Comparison of ENCODE assay signal across 11 mouse cellular contexts in the genomic region with DNA sequence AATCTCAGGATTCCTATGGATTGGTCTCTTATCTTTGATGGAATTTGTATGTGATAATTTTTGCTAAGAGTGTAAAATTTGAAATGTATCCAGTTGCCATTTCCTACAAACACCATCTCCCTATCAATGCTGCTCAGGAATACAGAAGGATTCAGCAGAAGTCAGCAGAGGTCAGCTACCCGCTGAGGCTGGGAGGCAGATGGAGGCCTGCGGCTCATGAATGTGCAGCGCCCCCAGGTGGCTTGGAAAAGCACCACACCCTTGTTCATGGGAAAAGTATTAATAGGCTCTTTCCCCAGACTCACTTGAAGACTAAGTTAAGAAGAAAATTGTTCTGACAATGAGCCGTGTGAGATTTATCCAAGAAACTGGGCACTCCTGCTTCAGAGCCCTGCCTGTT.
A peak's percentile ranks its signal among the peaks of the same experiment; 100 is the strongest.
DNase-seq lines count a peak whose midpoint lies in the region; ATAC-seq and TF ChIP-seq lines count a peak whose summit lies in the region.
"Had no signal": no experiment of that assay in that cellular context is flagged by ENCODE, and none has a peak within 500 bp of the region (broad histone marks: within the 10 kb centered on the region; RNA-seq: fewer than 3 reads in every experiment).

No protein-coding gene starts in this region.

- DNase-seq in forebrain, embryonic 11.5 days (ENCODE audit: low spot score), result peak; percentile 54
- peak; percentile 13 for DNase-seq in left cerebral cortex, postnatal 4 days
- DNase-seq in left cerebral cortex, adult 18-20 months (ENCODE audit: low spot score in 2 of 2), result no peak
- DNase-seq in Patski (ENCODE audit: low read depth, low spot score), result no peak
- DNase-seq in lung, postnatal 14 days, result peak; percentile 26
- no peak for DNase-seq in c-Kit-positive CD71-positive TER-119-positive erythroid progenitor cells, embryonic 14.5 days (ENCODE audit: low spot score)
- DNase-seq: thymus, postnatal 14 days had no signal

- 32% methylated on average over 4 of the region's 4 CpGs for WGBS in forebrain, embryonic 11.5 days
- WGBS in forebrain, embryonic 12.5 days, result 25% methylated on average over 4 of the region's 4 CpGs

- no peak overlapping the region for H3K9ac ChIP-seq in forebrain, embryonic 11.5 days (ENCODE audit: low read length)
- H3K9ac ChIP-seq in forebrain, embryonic 12.5 days, result no peak overlapping the region
- H3K9ac ChIP-seq: heart, embryonic 13.5 days had no signal

- in situ Hi-C loops in Patski (cut with MboI; ENCODE audit: low pct_unique_long_range_greater_than_20kb), result no loop called here

- no peaks in the 10 kb centered on the region for H3K36me3 ChIP-seq in forebrain, embryonic 11.5 days (ENCODE audit: control insufficient read depth, insufficient read depth, low read length)
- H3K36me3 ChIP-seq in forebrain, embryonic 12.5 days (replicated peaks), result no peaks in the 10 kb centered on the region
- H3K36me3 ChIP-seq: heart, embryonic 13.5 days had no signal

- intact Hi-C loops in left cerebral cortex, postnatal 4 days (cut with DNase I), result no loop called here

- no peak overlapping the region for H3K4me3 ChIP-seq in forebrain, embryonic 11.5 days (ENCODE audit: low read depth, low read length)
- no peak overlapping the region for H3K4me3 ChIP-seq in forebrain, embryonic 12.5 days (replicated peaks)
- H3K4me3 ChIP-seq: erythroblast, embryonic 14.5 days; heart, embryonic 13.5 days had no signal

- POLR2A ChIA-PET in Patski (lab: Charles Lee), result no interaction called here

- no peaks in the 10 kb centered on the region for H3K9me3 ChIP-seq in forebrain, embryonic 11.5 days (ENCODE audit: control insufficient read depth, low read length)
- no peaks in the 10 kb centered on the region for H3K9me3 ChIP-seq in forebrain, embryonic 12.5 days
- H3K9me3 ChIP-seq: heart, embryonic 13.5 days had no signal

- TF ChIP-seq CTCF in Patski (IDR thresholded peaks at IDR 0.05), result peak; percentile 66

- no peaks in the 10 kb centered on the region for H3K4me1 ChIP-seq in forebrain, embryonic 11.5 days (replicated peaks; ENCODE audit: control insufficient read depth, insufficient read depth, low read length)
- H3K4me1 ChIP-seq in forebrain, embryonic 12.5 days, result no peaks in the 10 kb centered on the region
- H3K4me1 ChIP-seq: heart, embryonic 13.5 days had no signal

- H3K27ac ChIP-seq in forebrain, embryonic 11.5 days (ENCODE audit: low read depth, low read length), result no peak overlapping the region
- H3K27ac ChIP-seq in forebrain, embryonic 12.5 days, result no peak overlapping the region
- H3K27ac ChIP-seq: heart, embryonic 13.5 days had no signal

- CTCF ChIA-PET in Patski (lab: Charles Lee), result no interaction called here

- H3K27me3 ChIP-seq in forebrain, embryonic 11.5 days (ENCODE audit: control insufficient read depth, insufficient read depth, low read length), result no peaks in the 10 kb centered on the region
- no peaks in the 10 kb centered on the region for H3K27me3 ChIP-seq in forebrain, embryonic 12.5 days
- no peaks in the 10 kb centered on the region for H3K27me3 ChIP-seq in Patski
- H3K27me3 ChIP-seq: heart, embryonic 13.5 days had no signal

- no peak overlapping the region for H3K4me2 ChIP-seq in forebrain, embryonic 11.5 days (ENCODE audit: low read depth, low read length, severe bottlenecking)
- no peak overlapping the region for H3K4me2 ChIP-seq in forebrain, embryonic 12.5 days
- H3K4me2 ChIP-seq: heart, embryonic 13.5 days had no signal

- ATAC-seq in forebrain, embryonic 11.5 days (replicated peaks; ENCODE audit: low FRiP score), result no peak
- no peak for ATAC-seq in forebrain, embryonic 12.5 days (ENCODE audit: low FRiP score)
- ATAC-seq in Patski, result no peak
- no peak for ATAC-seq in monocyte, adult 5-6 weeks (replicated peaks; ENCODE audit: insufficient number of reproducible peaks, low FRiP score, low TSS enrichment, poor library complexity, severe bottlenecking)

Comparison
In these comparisons a context has a peak if more than half of its experiments do, and no peak if none do; other contexts are left out.
1. DNase-seq: peak in forebrain, embryonic 11.5 days (single experiment), left cerebral cortex, postnatal 4 days (single experiment) and lung, postnatal 14 days (single experiment); none in left cerebral cortex, adult 18-20 months (0 of 2), Patski (single experiment) and c-Kit-positive CD71-positive TER-119-positive erythroid progenitor cells, embryonic 14.5 days (single experiment).